Mouse (Mus musculus): ENCODE data around the gene Kcnj12. TPM values are rescaled to one million over a fixed set of nuclear protein-coding genes. Genes with fewer than 3 reads are reported as not detected.

Kcnj12 gene
- polyA plus RNA-seq, 1 experiment: 12.8 TPM

DNA sequence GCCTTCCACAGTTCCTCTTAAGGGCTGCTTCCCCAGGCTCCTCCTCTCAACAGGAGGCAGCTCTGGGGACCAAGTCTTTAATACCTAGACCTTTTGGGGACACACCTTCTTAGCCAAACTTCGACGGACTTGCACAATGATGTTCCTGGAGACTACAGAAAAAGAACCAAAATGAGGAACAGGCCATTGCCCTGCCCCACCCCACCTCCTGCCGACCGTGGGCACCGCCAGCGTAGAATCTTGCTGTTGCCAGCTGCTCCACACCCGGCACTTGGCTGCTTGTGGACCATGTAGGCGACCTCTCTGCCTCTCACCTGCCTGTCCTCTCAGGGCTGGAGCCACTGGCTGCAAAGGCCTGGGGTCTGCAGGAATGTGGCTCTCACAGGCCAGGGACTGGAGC is 93.9 kb downstream of the Kcnj12 start:
- Histone ChIP-seq H3K4me3 (ENCODE audit: insufficient read depth, low read length) (no peak overlapping the region), H3K27ac (ENCODE audit: insufficient read depth, low read length) (no peak overlapping the region), H3K4me1 (ENCODE audit: control insufficient read depth, insufficient read depth, low read length) (no peaks in the 10 kb centered on the region)
- no peak for TF ChIP-seq POLR2A (IDR thresholded peaks at IDR 0.05; ENCODE audit: extremely low read depth, insufficient read depth, low read length)

DNA sequence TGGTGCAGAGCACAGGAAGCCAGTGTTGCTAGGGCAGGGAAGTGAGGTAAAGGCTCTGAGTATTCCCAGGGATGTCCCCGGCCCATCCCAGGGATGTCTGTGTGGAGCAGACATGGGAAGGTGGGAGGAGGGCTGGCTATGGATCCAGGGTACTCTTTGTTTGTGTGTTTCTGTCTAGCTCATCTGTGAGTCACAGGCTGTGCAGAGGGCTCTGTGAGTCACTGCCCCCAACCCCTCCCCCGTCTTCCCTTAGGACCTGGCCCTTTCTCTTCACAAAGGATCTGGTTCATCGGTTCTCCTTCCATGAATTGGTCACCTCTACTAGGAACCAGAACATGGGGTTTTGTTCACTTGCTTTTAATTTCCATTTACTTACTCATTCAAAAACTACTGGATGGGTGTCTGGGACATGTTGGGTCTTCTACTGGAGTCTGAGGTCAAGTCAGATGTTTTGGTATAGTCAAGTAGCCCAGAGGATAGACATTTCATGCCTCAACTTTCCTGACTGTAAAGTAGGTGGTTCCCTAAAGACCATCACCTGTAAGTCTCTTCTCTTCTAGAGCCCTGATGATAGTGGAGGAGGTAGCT is 97.7 kb downstream of the Kcnj12 start:
- no peak for TF ChIP-seq CTCF (IDR thresholded peaks at IDR 0.05; ENCODE audit: extremely low read depth, insufficient read depth, low read length)
- TF ChIP-seq POLR2A (IDR thresholded peaks at IDR 0.05; ENCODE audit: extremely low read depth, insufficient read depth, low read length): no peak
- Histone ChIP-seq H3K4me1 (ENCODE audit: control insufficient read depth, insufficient read depth, low read length) (no peaks in the 10 kb centered on the region), H3K27ac (ENCODE audit: insufficient read depth, low read length) (no peak overlapping the region), H3K4me3 (ENCODE audit: insufficient read depth, low read length) (no peak overlapping the region)

Other genes with a start within 250 kb of the Kcnj12 start
- 5.8 TPM in 2 replicates for gene Top3a, start 245.2 kb upstream of the Kcnj12 start, polyA plus RNA-seq (2012; rRNA removed)
- 12.0 and 12.8 TPM in 2 replicates for gene Smcr8, start 245.0 kb upstream of the Kcnj12 start, polyA plus RNA-seq (2012; rRNA removed)
- 2.5 and 3.5 TPM in 2 replicates for gene Shmt1, start 210.8 kb upstream of the Kcnj12 start, polyA plus RNA-seq (2012; rRNA removed)
- 19.1 and 20.6 TPM in 2 replicates for gene Dhrs7b, start 191.9 kb upstream of the Kcnj12 start, polyA plus RNA-seq (2012; rRNA removed)
- 46.0 and 46.6 TPM in 2 replicates for gene Tmem11, start 143.3 kb upstream of the Kcnj12 start, polyA plus RNA-seq (2012; rRNA removed)
- 11.3 and 12.4 TPM in 2 replicates for gene Natd1, start 107.8 kb upstream of the Kcnj12 start, polyA plus RNA-seq (2012; rRNA removed)
- gene Map2k3, start 90.5 kb upstream of the Kcnj12 start, polyA plus RNA-seq (2012; rRNA removed): 16.0 and 17.1 TPM in 2 replicates
- 3.3 and 4.8 TPM in 2 replicates for gene Tnfrsf13b, start 104.2 kb downstream of the Kcnj12 start, polyA plus RNA-seq (2012; rRNA removed)
- gene Usp22, start 152.5 kb downstream of the Kcnj12 start, polyA plus RNA-seq (2012; rRNA removed): 152 and 154 TPM in 2 replicates
- gene Aldh3a1, start 185.0 kb downstream of the Kcnj12 start, polyA plus RNA-seq (2012; rRNA removed): 1.7 and 2.3 TPM in 2 replicates
- gene Aldh3a2, start 244.9 kb downstream of the Kcnj12 start, polyA plus RNA-seq (2012; rRNA removed): 47.5 and 47.7 TPM in 2 replicates

Data from cortical plate, adult 2 months (tissue).